Mouse (Mus musculus): ENCODE measurements around the gene Pacrg.

The Pacrg gene

GRCm38 (mm10) chr17:10374316-10374715 is 465.8 kb downstream of the Pacrg start:
- no peak for DNase-seq (ENCODE audit: low spot score in 2 of 2)

DNA sequence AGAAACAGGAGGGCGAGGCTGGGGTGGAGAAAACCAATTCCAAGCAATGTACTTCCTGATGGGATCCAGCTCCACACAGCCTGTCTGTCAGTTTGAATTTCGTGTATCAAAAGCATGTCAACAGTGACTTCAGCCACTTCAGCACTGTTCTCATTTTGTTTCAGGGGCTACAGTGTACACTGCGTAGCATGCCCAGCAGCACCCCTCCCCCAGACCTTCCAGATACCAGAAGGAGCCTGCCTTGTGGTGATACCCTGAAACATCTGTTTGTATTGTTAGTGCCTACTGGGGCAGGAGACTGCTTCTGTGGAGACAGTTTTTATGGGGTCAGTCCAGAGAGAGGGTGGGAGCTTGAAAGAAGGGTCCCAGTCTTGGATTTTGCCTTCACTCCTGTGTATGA is 466.4 kb downstream of the Pacrg start:
- DNase-seq (ENCODE audit: low spot score in 2 of 2) = no peak

- no peak for DNase-seq (ENCODE audit: low spot score in 2 of 2)
Measured at GRCm38 (mm10) chr17:10372001-10372785, 467.9 kb downstream of the Pacrg start.

DNA sequence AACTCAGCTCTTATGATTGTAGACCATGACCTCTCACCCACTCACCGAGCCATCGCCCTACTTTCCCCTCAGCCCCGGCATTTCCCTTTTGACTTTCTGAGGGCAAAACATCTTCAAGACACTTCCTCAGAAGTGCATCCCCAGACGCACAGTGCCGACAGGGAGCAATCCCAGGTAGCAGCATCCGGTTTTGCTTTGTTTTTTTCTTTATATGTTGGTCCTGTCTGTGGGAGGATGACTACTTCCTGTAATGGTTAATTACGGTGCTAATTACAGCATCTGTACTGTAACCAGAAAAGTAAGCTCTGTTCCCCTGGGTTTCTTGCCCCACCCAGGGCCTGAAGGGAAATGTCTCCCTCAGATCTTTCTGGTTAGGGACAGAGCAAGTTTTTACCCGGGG is 468.6 kb downstream of the Pacrg start:
- DNase-seq (ENCODE audit: low spot score in 2 of 2) = no peak

DNA sequence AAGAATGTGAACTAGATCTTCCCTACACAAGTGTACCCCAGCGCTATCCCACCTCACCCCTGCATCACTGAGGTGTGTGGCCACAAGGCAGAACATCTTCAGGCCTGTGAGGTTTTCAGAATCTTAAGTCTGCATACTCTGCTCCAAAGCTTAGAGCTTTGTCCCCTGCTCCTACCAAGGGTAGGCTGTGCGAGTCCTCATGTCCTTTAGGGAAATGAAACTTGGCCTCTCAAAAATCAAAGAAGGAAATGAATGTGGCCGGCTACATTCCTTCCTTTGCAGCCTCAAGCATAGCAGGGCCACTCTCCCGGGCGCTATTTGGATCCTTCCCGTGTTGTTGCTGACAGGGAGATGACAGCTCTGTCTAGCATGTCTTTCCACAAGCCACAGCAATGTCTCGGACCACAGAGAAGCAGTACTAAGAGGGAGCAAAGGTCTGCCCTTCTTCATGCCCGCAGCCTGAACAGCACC is 469.4 kb downstream of the Pacrg start:
- no peak for DNase-seq (ENCODE audit: low spot score in 2 of 2)

- no peak for DNase-seq (ENCODE audit: low spot score in 2 of 2)
Measured at GRCm38 (mm10) chr17:10369961-10370659, 470.0 kb downstream of the Pacrg start.

GRCm38 (mm10) chr17:10367044-10367443 is 473.1 kb downstream of the Pacrg start:
- DNase-seq (ENCODE audit: low spot score in 2 of 2) = no peak

GRCm38 (mm10) chr17:10366577-10366976 is 473.5 kb downstream of the Pacrg start:
- DNase-seq (ENCODE audit: low spot score in 2 of 2) = no peak

DNA sequence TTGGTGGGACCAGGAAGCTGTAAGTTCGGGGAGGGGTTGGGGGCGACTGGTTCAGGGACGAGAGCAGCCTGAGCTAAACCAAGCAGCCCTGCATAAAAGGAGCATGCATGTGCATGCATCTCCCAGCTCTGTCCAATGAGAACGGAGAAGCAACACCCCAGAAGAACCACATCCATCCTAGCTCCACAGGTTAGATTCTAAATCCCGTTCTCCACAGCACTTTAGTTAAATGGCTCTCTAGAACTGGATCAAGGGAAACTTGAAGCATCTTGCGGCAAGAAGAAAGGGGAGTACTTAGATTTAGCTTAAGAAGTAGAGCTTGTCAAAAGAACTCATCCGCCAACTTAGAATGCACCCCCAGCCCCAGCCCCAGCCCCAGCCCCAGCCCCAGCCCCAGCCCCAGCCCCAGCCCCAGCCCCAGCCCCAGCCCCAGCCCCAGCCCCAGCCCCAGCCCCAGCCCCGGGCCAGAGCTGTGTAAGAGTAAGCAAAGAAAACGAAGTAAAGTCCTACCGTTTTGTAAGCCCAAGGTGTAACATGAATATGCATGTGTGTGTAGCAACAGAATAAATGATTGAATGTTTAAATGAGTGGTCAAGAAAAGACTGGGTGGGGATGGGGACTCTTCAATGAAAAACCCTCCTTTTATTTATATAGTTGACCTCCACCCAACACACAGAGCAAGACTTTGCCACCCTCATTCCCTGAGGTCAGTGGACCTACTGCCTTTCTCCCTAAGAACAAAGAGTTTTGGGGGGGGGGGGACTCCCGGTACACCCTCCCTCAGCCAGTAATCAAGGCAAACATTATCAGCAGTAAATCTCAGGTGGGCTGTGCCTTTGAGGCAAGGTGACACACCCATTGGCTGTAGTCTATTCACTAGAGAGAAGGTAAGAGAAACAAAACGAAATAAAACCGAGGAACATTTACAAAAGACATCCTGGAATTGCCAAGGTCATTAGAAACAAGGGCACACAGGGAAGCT is 474.3 kb downstream of the Pacrg start:
- no peak for DNase-seq (ENCODE audit: low spot score in 2 of 2)

GRCm38 (mm10) chr17:10363151-10363550 is 477.0 kb downstream of the Pacrg start:
- no peak for DNase-seq (ENCODE audit: low spot score in 2 of 2)

DNA sequence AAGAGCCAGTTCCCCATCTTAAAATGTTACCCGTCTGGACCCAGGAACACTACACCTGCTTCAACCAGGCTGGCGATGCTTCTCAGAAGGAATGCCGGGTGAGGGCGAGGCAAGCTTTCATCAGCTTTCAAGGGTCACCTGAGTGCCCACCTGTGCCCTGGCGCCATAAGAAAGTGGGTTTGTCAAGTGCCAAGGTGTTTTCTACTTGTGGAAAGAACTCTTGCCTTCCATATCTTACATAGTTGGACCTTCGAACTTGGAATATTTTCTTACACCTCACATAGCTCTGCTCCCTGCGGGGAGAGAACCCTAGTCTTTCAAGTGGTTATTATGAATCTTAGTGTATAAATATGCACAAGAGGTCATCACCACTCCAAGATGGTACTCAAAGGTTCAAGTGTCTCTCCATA is 478.2 kb downstream of the Pacrg start:
- DNase-seq (ENCODE audit: low spot score in 2 of 2) = no peak

DNA sequence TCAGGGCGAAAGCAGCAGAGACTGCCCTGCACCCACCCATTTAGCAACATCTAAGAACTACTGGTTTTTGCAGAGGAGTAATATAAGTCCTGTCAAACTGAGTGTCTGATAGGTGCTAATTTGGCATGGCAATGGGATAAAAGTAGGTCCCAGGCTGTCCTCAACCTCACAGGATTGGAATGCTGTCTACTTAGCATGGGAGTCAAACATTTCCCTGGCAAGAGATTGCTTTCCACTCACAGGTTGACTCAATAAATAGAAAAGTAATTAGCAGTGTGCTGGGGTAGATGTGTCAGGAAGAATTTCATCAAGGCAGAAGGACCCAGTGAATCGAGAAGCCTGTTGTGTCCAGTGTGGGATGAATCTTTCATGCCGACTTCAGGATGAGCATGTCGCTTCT is 479.4 kb downstream of the Pacrg start:
- DNase-seq (ENCODE audit: low spot score in 2 of 2) = no peak

DNA sequence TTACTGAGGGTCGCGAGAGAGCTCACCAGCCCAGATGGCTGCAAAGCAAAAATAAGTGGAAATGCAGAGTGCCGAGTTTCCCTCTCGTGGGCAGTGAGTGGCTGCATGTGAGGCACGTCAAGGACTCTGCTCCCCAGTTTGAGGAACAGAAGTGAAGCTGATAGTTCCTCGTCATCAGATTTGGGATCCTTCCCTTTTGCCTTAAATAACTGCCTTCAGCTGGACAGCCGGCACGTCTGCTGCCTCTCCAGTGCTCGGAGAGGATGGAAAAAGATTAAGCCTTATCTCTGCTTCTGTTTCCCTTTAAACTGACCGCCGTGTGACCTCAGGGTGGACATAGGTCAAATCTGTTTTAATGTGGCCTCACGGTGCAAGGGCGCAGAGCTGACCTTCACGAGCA is 480.6 kb downstream of the Pacrg start:
- DNase-seq (ENCODE audit: low spot score in 2 of 2) = no peak

DNA sequence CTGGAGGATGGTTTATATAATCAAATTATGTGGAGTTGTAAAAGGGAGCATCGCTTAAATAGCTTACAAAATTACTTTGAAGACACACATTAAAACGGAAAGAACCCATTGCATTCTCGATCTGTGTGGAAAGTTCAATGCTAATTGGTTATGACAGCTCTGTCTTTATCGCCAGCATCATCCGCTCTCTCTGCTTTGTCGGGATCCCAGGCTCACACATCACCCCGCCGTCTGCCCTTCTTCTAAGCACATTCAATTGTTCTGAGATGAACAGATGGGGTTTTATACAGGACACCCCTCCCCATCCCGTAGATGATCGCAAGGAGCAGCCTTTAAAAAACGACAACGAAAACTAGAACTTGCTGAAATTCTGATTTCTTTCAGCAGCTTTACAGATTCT is 482.8 kb downstream of the Pacrg start:
- DNase-seq (ENCODE audit: low spot score in 2 of 2) = no peak

DNA sequence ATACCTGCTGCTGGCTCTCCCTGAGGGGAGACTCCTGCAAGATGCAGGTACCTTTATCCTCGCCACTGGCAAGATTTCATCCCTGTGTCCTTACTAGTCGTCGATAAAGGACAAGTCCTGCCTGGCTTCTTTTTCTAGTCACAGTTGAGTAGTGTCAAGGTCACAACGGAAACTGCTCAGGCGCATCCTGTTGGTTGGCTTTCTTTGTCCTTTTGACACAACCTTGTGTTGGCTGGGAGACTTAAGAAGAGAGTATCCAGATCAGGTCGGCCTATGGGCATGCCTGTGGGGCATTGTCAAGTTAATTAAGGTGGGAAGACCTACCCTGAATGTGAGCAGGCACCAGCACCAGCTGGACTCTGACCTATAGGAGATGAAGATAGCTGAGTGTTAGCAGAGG is 483.8 kb downstream of the Pacrg start:
- no peak for DNase-seq (ENCODE audit: low spot score in 2 of 2)

- no peak for DNase-seq (ENCODE audit: low spot score in 2 of 2)
Measured at GRCm38 (mm10) chr17:10355746-10356145, 484.4 kb downstream of the Pacrg start.
